Mouse (Mus musculus) CD4-positive helper T cell, adult 2 months (primary cell): ENCODE data around the gene Lrmda.

ENCODE experiments used
- DNase-seq: peaks from one replicate; pipeline ENCODE4 v3.0.0-alpha.2; 2012; ENCODE audit warnings: low read depth, missing footprints, low spot score

The Lrmda gene

DNA sequence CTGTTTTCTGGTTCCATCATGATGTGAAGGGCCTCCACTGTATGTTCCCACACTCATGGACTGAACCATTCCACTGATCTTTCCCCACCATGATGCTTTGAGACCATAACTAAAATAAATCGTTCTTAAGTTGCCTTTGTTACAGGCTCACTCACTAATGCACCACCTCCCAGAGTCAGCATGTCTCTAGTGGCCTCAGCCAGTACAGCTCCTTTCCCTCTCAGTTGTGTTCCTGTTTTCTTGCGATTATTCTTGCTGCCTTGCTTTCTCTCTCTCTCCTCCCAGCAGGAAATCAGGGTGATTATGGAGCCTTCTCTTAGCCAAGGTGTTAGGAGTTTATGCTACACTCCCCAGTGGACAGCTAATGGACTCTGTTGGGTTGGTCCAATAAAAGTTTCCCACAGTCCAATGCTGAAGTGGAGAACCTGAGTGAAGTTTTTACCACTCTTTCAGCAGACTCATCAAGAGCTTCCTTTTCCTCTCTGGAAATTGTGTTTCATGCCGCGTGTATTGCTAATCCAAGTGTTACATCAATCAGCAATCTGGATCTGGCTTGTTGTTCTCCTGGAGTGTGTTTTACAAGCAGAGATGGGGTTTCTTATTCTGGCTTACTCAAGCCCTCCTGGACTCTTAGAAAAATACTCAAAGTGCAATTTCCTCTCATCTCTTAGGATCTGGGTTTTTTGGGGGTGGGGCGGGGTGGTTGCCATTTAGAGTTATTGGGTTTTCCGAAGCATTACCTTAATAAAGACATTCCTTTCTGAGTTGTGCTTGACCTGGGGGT lies 490.4 kb downstream of the Lrmda start:
- DNase-seq: no peak

DNA sequence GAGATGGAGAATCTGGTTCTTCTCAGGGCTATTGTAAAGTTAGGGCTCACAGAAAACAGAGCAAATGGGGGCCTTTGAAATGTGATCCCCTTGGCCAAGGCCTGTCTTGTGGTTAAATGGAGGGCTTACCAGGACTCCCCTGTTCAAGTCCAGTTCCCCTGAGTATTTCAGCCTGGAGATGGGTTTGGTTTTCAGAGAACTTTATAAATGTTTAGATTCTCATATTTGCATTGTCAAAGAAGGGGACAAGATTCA lies 490.9 kb downstream of the Lrmda start:
- DNase-seq: no peak

DNA sequence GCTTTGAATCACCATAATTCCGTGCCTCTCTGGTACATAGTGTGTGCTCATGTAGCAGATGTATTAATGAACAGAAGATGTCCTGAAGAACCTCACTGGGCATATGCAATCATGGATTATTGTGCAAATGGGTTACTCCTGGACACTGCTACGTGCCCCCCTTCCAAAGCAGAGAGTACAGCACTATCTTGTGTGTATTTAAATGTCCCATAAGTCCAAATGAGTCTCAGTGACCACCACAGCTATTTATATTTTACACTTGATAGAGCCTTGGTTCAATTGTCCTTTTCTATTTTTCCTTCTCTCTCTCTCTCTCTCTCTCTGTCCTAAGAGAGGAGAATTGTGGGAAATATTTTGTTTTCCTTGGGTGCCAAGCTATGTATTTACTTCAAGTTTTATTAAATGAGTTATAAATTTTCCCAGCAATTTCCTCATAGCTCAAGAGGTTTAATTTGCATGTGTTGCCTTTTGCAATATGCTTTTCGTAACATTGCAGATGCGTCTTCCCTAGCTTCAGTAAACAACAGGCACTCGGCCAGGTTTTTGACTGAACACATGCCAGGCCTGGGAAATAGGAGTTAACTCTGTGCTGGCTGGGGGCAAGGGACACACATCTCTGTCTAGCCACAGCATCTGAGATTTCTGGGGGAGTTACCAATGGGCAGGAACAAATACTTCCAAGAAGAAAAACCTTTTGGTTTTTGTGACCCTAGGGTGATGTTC lies 495.0 kb downstream of the Lrmda start:
- DNase-seq: no peak

DNA sequence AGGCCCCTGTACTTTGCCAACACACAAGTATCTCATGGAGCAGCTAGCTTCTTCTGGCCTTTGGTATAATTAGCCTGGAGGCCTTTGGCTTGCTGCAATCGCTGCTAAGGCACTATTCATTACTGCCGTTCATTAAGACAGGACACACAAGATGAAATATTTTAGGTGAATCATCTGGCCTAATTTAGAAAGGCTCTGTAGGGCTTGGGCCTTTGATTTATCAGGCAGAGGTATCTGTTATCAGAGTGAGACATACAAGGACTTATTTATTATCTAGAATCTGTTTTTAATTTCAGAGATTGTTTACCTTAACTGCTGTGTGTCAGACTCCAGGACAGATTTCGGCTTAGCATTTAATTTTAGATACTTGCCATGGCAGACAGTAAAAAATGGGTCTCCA lies 511.2 kb downstream of the Lrmda start:
- DNase-seq: no peak

DNA sequence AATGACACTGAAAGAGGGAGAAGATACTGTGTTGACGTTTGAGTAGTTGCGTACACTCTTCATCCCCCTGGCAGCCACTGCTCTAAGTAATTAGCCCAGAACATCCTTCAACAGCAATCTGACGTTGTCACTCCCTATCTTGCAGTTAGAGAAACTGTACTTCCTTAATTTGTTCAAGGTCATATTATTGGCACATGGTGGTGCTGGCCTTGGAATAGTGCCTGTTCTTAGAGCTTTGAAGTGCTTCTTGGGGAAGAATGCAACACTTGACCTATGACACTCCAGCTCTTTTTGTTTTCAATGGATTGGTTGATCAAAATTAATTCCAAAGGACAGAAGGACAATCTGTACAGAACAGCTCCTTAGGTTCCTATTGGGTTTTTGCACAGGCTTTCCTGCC lies 514.0 kb downstream of the Lrmda start:
- DNase-seq: no peak

DNA sequence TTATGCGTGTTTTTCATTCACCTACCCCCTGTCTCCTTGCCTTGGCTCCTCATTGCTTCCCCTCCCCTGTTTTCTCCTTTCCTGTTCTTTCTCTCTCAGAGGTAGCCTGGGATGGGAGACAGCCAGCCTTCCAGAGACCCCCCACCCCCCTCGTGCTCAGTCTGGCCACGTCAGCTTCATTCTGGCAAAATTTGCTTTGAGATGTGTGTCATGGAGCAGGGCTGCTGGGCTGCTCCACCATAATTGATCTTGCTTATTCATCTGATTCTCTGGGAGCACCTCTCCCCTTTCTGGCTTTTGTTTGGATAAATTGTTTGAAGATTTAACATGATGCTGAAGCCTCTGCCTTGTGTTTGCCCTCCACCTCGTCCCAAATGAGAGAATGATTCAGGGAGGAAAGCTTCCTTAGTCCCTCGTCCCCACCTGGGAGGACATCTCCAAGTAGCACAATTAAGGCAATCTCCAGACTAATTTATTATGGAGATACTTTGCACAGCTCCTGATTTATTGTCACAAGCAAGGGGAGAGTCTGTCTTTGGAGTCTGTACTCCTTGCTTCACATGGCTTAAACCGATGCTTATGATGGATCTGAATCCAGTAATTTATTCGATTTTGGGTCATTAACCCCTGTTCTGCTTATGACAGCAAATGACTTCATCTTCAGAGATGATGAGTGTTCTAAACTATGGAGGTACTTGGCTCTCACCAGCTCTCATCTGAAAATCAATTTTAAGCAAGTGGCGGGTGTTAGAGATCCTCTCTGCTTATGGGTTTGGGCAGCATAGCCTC lies 526.6 kb downstream of the Lrmda start:
- DNase-seq: no peak

DNA sequence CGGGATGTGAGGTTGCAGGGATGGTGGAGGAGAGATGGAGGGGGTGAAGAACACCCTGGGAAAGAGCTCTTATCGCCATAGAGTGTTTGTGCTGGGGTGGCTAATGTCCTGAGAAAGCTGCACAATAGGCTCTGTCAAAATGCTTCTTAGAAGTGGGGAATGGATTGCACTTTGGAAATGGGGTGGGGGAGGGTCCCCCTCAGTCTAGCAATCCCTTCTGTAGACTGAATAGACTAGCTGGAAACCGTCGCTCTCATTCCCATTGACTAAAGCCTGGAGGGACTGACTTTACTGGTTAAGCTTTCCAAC lies 527.1 kb downstream of the Lrmda start:
- no peak for DNase-seq

DNA sequence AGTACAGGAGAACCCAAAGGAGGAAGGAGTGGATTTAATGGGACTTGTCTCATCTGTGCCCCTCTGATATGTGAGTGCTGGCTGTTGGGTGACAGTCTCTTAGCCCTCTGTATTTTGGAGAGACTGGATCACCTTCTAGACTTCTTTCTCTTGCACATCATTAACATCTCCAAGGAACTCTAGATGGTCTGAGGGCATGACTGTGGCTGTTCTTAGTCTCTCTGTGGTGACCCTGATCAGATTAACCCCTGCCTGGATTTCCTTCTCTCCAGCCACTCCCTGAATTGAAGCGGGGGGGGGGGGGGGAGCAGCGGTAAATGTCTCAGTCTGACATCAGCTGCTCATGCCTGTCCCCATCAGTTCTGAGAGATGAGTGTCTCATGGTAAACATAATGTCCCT lies 528.8 kb downstream of the Lrmda start:
- no peak for DNase-seq

DNA sequence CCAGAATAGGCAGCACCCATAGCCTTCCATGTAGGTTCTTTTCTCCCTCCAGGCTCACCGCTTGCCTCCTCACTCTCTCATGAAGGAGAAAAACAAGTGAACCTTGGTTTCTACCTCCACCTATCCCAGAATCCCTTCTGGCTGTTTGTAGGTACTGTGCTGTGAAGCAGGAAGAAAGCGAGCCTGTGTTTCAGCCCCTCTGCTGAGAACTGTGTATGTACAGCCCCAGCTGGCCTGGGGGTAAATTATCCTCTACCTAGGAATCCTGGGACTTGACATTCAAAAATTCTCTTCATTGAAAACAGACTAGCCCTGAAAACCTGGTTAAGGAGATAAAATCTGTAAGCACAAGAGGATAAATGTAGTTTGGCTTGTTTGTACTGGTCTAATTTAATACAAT lies 529.7 kb downstream of the Lrmda start:
- no peak for DNase-seq

DNA sequence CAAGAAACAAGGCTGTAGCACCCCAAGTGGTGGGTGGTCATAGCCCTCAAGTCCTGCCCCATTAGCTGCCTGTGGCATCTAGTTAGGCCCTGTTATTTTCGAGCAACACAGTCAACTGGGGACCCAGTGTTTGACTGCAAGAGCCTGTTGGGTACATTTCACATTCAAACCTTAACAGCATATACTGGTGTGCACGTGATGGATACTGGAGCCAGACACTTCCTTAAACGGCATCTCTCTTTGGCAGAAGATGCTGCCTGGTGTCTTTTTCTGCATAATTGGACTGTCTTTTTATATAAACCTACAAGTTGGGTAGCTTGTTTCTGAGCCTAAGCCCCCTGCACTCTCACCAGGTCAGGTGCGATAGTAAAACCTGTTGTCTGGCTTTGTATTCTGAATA lies 532.8 kb downstream of the Lrmda start:
- DNase-seq: no peak

DNA sequence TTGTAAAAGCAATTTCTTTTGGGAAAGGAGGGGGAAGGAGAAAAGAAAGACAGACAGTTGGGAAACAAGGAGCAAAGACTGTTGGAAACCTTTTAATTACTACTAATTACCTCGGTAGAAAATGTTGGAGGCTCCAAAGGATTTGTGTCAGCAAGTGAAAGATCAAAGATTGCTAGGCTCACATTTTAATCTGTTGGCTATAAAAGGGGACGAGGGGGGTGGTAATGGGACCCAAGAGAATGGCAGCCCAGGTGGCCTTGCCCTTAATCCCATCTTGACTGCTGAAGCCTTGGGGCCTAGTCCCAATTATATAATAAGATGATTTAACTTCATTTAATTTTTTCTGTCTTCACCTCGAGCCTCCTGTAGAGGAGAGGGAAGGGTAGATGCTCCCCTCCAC lies 533.3 kb downstream of the Lrmda start:
- no peak for DNase-seq

DNA sequence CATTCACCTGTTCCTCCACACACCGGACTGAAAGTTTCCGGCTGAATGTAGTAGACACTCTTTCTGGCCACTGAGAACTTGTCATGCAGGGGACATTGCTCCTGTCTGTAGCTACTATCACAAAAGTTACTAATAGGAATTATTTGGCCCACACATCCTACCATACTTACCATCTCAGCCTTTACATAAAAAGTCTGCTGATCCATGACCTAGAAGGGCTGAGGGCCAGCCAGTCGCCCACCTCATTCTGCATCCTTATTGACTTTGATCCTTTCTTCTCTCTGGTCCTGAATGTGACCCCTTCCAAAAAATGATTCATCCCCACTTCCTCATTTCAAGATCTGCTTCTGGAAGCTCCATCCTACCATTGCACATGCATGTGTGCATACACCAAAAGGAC lies 534.2 kb downstream of the Lrmda start:
- DNase-seq: no peak

DNA sequence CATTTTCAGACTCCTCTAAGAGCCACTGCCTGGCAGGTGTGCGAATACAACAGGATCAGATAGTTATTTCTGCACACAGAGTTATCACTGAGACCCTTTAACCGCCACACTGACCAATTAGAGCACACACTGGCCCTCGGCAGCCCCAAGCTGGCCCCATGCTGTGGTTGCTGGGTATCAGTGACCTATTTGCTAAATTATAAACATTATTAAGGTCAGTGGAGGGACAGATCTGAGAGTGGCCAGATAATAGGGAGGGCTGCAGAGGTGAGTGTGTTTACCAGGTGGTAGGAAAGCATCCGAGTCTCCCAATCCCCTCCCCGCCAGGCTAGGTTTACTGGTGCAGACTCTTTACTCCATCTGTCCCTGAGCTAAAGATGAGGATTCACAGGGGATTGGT lies 553.0 kb downstream of the Lrmda start:
- DNase-seq: no peak

DNA sequence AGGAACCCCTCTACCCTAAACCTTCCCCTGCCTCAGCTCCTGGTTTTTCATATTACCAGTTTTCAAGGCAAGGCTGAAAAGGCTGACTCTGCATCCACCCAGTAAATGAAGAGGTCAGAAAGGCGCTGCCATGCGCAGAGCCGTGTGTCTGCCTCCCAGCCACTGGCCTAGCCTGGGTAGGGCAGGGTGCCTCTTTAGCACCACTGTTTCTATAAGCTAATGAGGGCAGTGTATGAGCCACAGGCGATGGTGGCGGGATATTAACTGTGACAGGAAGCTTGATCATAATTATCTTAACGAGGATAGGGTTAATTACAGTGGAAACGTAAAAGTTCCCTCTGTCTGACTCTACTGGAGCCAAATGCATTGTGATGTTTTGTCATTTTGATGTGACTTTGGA lies 554.1 kb downstream of the Lrmda start:
- no peak for DNase-seq

DNA sequence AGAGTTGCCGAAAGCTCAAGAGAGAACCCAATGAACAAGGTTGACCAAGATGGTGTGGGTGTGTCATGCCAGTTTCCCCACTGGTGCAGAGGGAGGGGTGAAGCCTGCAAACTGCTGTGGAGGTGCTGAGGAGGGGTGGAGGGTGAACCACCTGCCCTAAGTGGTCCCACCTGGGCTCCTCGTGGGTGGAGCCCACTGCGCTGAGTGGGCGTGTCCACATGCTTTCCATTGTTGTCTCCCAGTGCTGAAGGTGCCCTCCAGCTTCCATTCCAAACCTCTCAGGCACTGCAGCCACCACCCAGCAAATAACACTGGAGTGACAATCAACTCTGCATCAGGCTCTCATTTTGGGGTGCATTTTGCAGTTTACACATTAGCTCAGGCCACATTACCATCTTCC lies 554.5 kb downstream of the Lrmda start:
- DNase-seq: no peak

DNA sequence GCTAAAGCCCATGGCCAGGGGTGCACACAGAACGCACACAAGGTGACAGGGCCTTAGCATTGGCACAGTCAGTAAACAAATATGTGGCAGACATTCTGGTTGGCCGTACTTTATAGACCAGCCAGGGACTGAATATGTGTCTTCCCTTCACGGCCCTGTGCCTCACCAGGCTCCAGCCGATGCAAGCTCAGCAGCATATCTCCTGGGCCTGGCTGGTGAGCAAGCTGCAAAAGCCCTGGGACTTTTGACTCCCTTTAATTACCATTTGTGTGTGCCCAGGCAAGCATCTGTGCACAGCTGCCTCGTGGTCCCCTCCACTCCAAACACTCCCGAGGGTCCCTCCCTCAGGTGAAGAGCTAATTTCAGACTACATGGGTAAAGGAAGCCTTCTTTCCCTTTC lies 556.9 kb downstream of the Lrmda start:
- no peak for DNase-seq

DNA sequence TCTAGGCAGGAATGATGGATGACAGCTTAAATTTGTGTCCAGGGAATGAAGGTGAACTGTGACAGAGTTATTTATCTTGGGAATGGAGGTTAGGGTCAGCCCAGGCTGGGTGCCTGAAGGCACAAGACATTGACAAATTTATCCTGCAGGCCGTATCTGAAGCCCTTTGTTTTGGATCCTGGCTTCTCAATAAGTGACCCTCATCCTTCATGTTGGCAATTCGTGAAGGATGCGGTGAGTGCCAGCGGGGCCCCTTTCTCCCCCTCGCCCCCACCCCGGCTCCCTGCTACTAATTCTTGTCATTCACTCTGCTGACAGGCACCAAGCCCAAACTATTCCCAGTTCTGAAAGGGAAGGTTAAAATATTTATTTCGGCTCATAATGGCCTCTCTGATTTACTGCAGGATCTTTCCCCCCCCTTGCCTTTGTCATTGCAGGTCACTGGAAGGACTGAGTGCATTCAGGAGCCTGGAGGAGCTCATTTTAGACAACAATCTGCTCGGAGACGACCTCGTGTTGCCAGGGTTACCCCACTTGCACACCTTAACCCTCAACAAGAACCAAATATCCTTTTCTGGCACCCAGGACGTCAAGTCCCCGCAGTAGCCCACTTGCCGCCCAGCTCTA lies 558.0 kb downstream of the Lrmda start:
- no peak for DNase-seq

DNA sequence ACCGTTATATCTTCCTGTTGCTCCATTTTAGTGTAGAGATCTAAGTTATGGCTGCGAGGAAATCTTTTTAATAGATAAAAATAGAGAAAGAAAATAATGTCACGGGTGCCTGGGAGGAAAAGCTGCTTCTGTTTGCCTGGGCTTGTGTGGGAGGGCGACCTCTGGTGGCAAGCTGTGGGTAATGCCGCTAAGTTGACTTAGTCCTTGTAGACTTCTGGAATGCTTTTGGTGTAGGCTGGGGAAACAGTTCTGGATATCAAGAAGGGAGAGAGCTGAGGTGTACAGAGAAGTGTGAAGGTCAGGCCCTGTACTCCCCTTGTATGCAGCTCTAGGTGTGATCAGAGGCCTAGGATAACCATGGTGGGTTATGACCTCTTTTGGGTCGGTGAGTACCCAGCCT lies 558.7 kb downstream of the Lrmda start:
- DNase-seq: peak; percentile 16

DNA sequence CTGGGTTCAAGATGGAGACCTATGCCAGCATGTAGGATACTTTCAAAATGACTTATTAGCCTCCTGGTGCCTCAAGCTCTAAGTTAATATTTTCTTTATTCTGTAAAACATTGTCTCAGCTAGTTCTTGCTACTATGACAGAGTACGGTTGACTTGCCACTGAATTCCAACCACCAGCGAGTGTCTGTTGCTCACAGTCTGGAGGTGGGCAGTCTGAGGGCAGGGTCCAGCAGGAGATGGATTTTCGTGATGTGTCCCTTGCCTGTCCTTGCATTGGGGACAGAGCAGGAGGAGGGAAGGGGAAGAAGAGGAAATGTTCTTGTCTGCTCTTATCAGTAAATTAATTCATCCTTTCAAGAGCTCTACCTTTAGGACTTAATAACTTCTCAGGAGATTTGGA lies 559.5 kb downstream of the Lrmda start:
- no peak for DNase-seq

DNA sequence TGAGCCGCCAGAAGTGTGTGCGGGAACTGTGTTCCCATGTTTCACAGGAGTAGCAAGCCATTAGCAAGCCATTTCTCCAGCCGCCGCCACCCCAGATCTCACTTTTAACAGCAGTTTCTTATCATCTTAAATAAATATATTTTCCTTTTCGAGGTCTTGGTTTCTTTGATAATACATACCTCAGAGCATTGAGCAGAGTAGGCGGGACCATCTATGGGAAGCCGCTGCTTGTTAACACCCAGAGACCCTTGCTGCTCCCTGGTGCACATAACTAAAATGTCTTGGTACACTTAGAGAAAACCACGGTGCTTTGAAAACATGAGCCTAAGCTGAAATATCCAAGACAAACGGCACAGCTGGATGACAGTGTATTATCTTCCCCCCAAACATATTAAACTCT lies 562.6 kb downstream of the Lrmda start:
- no peak for DNase-seq

DNA sequence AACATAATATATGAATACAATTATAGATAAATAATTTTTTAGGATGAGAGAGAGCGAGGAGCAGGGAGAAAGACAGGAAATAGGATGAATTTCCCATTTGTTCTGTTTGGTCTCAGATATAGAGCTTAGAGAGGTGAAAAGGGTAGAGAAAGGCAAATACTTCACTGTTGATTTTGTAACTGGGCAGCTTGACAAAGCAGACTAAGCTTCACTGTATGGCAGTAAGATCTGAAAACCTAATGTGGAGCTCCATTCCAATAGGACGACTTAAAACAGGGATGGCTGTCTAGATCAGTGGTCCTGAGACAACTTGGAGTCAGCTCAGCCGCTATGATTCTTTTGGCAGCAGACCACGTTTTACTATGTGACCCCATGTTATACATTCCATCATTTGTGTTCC lies 566.8 kb downstream of the Lrmda start:
- DNase-seq: no peak

DNA sequence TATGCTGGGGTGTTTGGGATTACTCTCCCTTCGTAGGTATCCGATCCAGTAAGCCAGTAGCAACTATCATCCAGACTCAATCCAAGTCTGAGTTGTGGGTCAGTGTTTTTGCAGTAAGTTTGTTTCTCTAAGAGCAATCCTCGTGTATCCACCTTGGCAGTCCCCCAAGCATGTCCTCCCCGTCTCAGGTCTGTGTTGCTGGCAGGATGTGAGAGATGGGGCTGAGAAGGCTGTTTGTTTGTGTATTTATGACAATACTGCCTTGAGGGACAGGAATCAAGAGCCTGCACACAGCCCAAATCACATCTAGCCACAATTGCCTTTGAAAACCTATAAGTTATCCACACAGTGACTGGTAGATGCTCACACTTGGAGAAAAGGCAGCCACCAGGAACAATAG lies 567.3 kb downstream of the Lrmda start:
- DNase-seq: no peak
